Mouse (Mus musculus): ENCODE data around the gene Fam83c.

The Fam83c gene

DNA sequence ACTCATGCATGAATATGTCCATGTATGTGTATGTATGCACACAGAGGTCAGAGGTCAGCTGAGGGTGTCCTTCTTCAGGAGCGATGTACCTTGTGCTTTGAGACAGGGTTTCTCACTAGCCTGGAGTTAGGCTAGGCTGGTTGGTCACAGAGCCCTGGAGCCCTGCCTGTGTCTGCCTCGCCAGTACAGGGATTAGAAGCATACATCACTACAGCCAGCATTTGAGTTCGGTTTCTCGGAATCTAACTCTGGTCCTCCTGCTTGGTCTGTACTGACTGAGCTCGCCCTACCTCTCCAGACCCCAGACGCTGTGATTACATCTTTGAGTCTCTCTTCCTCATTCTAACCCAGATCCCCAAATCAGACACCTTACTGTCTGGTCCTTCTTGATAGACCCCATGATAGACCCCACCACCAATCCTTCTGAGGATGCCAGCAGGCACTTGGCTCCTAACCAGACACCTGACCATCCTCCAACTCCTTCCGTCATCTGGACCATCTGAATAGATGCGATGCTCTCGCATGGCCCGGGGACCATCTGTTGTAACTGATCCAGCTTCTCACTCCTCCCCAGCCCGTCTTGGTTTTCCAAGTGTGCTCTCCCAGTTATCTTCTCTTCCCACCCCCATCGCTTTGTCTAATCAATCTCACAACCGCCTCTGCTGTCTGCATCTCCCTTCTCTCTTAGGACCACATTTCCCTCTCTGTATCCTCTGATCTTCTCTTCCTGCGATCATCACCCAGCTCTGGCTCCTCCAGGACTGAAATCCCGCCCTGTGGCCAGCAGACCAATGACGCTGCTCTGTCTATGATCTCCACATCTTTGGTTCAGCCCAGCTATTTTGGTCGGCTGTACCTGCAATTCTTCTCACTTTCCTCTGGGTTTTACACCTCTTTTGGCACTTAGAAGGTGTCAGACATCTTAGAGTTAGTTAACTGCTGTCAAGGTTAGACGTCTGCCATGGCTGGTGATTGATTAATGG, 46.4 kb downstream of the Fam83c start:
- DNase-seq: no peak

DNA sequence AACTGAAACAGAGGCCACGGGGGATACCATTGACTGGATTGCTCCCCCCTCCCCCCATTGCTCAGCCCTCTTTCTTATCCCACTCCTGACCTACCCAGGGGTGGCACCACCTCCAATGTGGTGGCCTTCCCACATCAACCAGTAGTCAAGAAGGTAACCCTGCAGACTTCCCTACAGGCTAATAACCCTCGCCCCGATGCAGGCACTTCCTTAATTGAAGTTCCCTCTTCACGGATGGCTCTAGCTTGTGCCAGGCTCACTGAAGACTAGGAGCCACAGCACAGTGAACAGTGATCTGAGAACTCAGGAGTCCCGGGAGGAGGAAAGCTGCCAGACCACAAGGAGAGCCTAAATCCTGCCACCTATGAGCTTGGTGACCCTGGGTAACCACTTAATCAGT, 47.7 kb downstream of the Fam83c start:
- no peak for DNase-seq

DNA sequence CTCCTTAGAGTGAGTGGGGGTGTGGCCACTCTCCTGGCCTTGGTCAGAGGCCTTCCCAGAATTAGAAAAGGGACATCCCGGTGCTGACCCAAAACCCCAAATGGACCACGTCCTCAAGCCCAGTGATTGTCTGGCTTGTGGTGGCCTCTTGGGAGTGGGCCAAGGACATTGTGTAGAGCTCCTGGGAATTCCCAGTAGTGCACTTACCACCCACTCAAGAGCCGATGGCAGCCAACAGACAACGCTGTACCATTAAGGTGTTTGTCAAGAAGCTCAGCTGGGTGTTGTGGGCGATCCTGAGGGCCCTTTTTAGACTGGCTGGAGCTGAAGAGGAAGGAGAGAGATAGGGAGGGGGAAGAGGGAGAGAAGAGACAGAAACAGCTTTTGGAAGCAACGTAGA, 50.1 kb downstream of the Fam83c start:
- DNase-seq: no peak

GRCm38 (mm10) chr2:155779506-155779905, 55.1 kb downstream of the Fam83c start:
- no peak for DNase-seq

- no peak for DNase-seq
These were observed 55.6 kb downstream of the Fam83c start for GRCm38 (mm10) chr2:155779066-155779465.

- no peak for DNase-seq
These were observed 56.6 kb downstream of the Fam83c start for GRCm38 (mm10) chr2:155778004-155778403.

GRCm38 (mm10) chr2:155777688-155777985, 57.0 kb downstream of the Fam83c start:
- no peak for DNase-seq
